Mouse (Mus musculus) heart, embryonic 11.5 days (tissue): ENCODE measurements around the gene Ehbp1. TPM values are rescaled to one million over a fixed set of nuclear protein-coding genes. Genes with fewer than 3 reads are reported as not detected.

Experiments used
- ATAC-seq: fragments of 200-750 bp; cut with Nextera tagmentation; replicated peaks from 2 replicates; pipeline ENCODE4 v1.8.0; 2017; ENCODE audit warnings: moderate library complexity; ENCODE audit not compliant: insufficient number of reproducible peaks, low FRiP score, low TSS enrichment
- H3K27ac ChIP-seq: fragments of 300-500 bp; sonication (generic); 2 replicates; pipeline ENCODE4 v1.5.1; 2014; ENCODE audit warnings: mild to moderate bottlenecking, low read depth, low read length
- H3K27me3 ChIP-seq: fragments of 300-500 bp; sonication (generic); 2 replicates; pipeline ENCODE4 v1.6.1; 2014; ENCODE audit warnings: mild to moderate bottlenecking, low read length, mixed read lengths; ENCODE audit not compliant: control insufficient read depth, insufficient read depth
- H3K36me3 ChIP-seq: fragments of 300-500 bp; sonication (generic); 2 replicates; pipeline ENCODE4 v1.6.1; 2014; ENCODE audit warnings: mild to moderate bottlenecking, low read length, moderate library complexity, mixed read lengths; ENCODE audit not compliant: control insufficient read depth, insufficient read depth
- H3K4me1 ChIP-seq: fragments of 300-500 bp; sonication (generic); 2 replicates; pipeline ENCODE4 v1.6.1; 2014; ENCODE audit warnings: low read length; ENCODE audit not compliant: control insufficient read depth, insufficient read depth
- H3K4me2 ChIP-seq: fragments of 300-500 bp; sonication (generic); 2 replicates; pipeline ENCODE4 v1.6.1; 2014; ENCODE audit warnings: mild to moderate bottlenecking, moderate library complexity
- H3K4me3 ChIP-seq: fragments of 300-500 bp; sonication (generic); 2 replicates; pipeline ENCODE4 v1.5.1; 2014; ENCODE audit warnings: low read depth, low read length
- H3K9ac ChIP-seq: fragments of 300-500 bp; sonication (generic); 2 replicates; pipeline ENCODE4 v1.6.1; 2014; ENCODE audit warnings: mild to moderate bottlenecking, low read depth, low read length, moderate library complexity
- H3K9me3 ChIP-seq: fragments of 300-500 bp; sonication (generic); replicated peaks from 2 replicates; pipeline ENCODE4 v1.6.1; 2016; ENCODE audit warnings: low read length; ENCODE audit not compliant: control insufficient read depth
- WGBS: fragments of 180-500 bp; shearing (Covaris S2); extraction: QIAGEN DNeasy Blood & Tissue Kit; methylation state at CpG from one replicate; pipeline ENCODE4 v1.1.7; 2014; ENCODE audit not compliant: insufficient replicate concordance; 5-methylcytosine and 5-hydroxymethylcytosine counted together
- polyA plus RNA-seq: library from polyadenylated mRNA; unstranded; fragments of >200 nt; fragmentation: Nextera tagmentation; extraction: Ambion mirVana; gene quantifications from 2 replicates; pipeline ENCODE4 v1.2.1, GENCODE M21; 2014

The Ehbp1 gene
- polyA plus RNA-seq, 1 experiment from 2014 or later: 18.3 TPM

DNA sequence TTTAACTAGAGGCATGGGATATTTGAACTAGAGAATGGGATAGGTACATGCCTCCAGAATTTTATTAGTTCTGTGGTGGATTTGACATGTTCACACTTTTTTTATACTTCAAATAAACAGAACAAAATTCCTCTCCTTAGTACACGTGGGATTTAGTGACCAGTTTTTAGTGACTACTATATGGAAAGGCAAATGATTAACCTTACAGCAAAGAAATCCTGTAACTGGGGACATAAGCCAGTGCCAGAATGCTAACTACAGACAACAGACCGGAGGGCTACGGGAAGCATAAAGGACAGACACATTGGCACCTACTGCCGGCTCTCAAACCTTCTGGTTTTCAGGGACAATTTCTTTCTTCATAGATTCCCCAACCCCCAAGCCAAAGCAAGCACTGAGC lies 72.4 kb downstream of the Ehbp1 start:
- ATAC-seq: no peak
- H3K9ac ChIP-seq: no peak overlapping the region
- 70% methylated on average over 4 of the region's 4 CpGs for WGBS

DNA sequence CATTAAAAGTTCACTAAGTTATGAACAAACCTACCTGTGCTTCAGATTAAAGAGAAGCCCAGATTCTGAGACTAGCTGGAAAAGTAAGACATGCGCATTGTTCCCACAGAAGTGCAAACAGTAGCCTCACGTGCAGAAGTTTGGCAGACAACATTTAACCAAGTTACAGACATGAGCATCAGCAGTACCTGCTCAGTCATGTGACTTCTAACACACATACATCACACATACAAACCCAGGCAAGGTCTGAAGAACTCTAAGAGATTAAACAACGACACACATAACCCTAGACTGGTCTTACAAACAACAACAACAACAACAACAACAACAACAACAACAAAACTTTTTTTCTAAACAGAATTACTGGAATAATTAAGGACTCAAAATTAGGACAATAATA lies 72.9 kb downstream of the Ehbp1 start:
- no peak for ATAC-seq
- Histone ChIP-seq H3K36me3 (no peaks in the 10 kb centered on the region), H3K27me3 (no peaks in the 10 kb centered on the region), H3K4me2 (no peak overlapping the region), H3K9ac (no peak overlapping the region), H3K4me1 (no peaks in the 10 kb centered on the region), H3K9me3 (no peaks in the 10 kb centered on the region), H3K27ac (no peak overlapping the region), H3K4me3 (no peak overlapping the region)
- 71% methylated on average over 3 of the region's 3 CpGs for WGBS

More for the DNA sequence above, 72.4 kb downstream of the Ehbp1 start:
- H3K4me1 ChIP-seq: no peaks in the 10 kb centered on the region
- H3K4me3 ChIP-seq: no peak overlapping the region
- no peaks in the 10 kb centered on the region for H3K36me3 ChIP-seq
- no peaks in the 10 kb centered on the region for H3K27me3 ChIP-seq
- H3K27ac ChIP-seq: no peak overlapping the region
- H3K9me3 ChIP-seq: no peaks in the 10 kb centered on the region
- no peak overlapping the region for H3K4me2 ChIP-seq

- no peak overlapping the region for H3K4me3 ChIP-seq
- no peaks in the 10 kb centered on the region for H3K27me3 ChIP-seq
- ATAC-seq: no peak
- no peaks in the 10 kb centered on the region for H3K36me3 ChIP-seq
- H3K4me1 ChIP-seq: no peaks in the 10 kb centered on the region
- H3K9ac ChIP-seq: no peak overlapping the region
- H3K27ac ChIP-seq: no peak overlapping the region
- no peak overlapping the region for H3K4me2 ChIP-seq
- H3K9me3 ChIP-seq: no peaks in the 10 kb centered on the region
Observed at GRCm38 (mm10) chr11:22267014-22267413, 75.1 kb downstream of the Ehbp1 start.

DNA sequence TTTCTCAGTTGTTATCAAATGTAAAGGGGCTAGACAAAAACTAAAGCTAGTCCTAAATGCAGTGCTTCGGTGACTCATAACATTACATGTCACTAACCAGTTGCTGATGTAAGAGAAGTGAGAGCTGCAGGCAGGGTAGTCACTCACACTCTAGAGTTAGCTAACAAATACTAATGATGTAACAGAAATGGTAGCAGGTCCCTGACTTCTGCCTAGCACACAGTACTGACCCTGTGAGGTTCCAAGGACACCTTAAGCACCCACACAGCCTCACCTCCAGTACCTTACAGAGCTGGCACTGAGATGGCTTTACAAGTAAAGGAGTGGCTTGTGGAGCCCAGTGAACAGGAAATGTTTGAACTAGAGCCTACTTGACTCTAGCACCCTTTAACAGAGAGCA lies 86.7 kb downstream of the Ehbp1 start:
- no peaks in the 10 kb centered on the region for H3K36me3 ChIP-seq

GRCm38 (mm10) chr11:22249363-22249762 lies 92.7 kb downstream of the Ehbp1 start:
- ATAC-seq: no peak
- H3K4me3 ChIP-seq: no peak overlapping the region
- no peak overlapping the region for H3K4me2 ChIP-seq
- no peaks in the 10 kb centered on the region for H3K4me1 ChIP-seq
- no peaks in the 10 kb centered on the region for H3K36me3 ChIP-seq
- H3K27ac ChIP-seq: no peak overlapping the region
- WGBS: 85% methylated on average over 2 of the region's 2 CpGs
- no peaks in the 10 kb centered on the region for H3K9me3 ChIP-seq
- H3K9ac ChIP-seq: no peak overlapping the region
- no peaks in the 10 kb centered on the region for H3K27me3 ChIP-seq

More for the DNA sequence above, 86.7 kb downstream of the Ehbp1 start:
- no peaks in the 10 kb centered on the region for H3K27me3 ChIP-seq
- ATAC-seq: no peak
- 78% methylated on average over 1 of the region's 1 CpGs for WGBS
- H3K9ac ChIP-seq: no peak overlapping the region
- no peaks in the 10 kb centered on the region for H3K9me3 ChIP-seq
- H3K4me2 ChIP-seq: no peak overlapping the region
- no peaks in the 10 kb centered on the region for H3K4me1 ChIP-seq
- H3K4me3 ChIP-seq: no peak overlapping the region
- no peak overlapping the region for H3K27ac ChIP-seq

- Histone ChIP-seq H3K36me3 (no peaks in the 10 kb centered on the region), H3K27ac (no peak overlapping the region), H3K4me1 (no peaks in the 10 kb centered on the region), H3K4me2 (no peak overlapping the region), H3K27me3 (no peaks in the 10 kb centered on the region), H3K4me3 (no peak overlapping the region), H3K9me3 (no peaks in the 10 kb centered on the region), H3K9ac (no peak overlapping the region)
- WGBS: 58% methylated on average over 4 of the region's 4 CpGs
- no peak for ATAC-seq
Observed at GRCm38 (mm10) chr11:22247736-22248135, 94.4 kb downstream of the Ehbp1 start.

DNA sequence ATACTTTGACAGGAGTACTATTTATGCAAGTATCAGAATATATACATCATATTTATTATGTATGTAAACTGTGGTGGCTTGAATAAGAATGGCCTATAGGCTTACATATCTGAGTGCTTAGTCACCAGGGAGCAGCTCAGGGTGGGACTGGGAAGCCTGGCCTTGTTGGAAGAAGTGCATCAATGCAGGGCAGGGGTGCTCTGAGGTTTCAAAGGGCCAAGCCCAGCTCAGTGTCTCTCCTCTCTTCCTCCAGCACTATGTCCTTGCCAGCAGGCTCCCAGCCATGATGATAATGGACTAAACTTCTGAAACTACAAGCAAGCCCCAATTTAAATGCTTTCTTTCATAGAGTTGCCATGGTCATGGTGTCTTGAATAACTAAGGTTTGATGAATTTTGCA lies 95.0 kb downstream of the Ehbp1 start:
- Histone ChIP-seq H3K4me1 (no peaks in the 10 kb centered on the region), H3K9me3 (no peaks in the 10 kb centered on the region), H3K36me3 (no peaks in the 10 kb centered on the region), H3K9ac (no peak overlapping the region), H3K27ac (no peak overlapping the region), H3K4me3 (no peak overlapping the region), H3K4me2 (no peak overlapping the region), H3K27me3 (no peaks in the 10 kb centered on the region)
- no peak for ATAC-seq

GRCm38 (mm10) chr11:22235558-22235957 lies 106.5 kb downstream of the Ehbp1 start:
- Histone ChIP-seq H3K4me3 (no peak overlapping the region), H3K36me3 (no peaks in the 10 kb centered on the region), H3K9ac (no peak overlapping the region), H3K4me1 (no peaks in the 10 kb centered on the region), H3K9me3 (no peaks in the 10 kb centered on the region), H3K4me2 (no peak overlapping the region), H3K27me3 (no peaks in the 10 kb centered on the region), H3K27ac (no peak overlapping the region)
- 79% methylated on average over 5 of the region's 5 CpGs for WGBS
- no peak for ATAC-seq

DNA sequence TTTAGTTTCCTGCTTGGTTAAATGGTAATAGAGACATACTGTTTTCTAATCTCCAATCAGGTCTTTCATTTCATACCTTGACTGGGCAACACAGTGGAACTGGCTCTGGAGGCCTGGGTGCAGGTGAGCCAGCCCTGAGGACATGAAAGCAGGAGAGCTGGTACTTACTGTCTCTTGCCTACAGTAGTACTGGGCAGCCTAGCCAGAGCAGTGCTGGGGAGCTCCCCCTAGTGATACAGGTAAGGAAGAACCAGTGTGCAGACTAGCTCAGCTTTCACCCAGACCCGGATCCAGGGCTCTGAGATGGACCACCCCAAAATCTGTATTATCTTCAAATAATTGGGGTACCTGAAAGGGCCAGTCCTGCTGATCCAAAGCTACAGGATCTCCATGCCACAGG lies 107.4 kb downstream of the Ehbp1 start:
- Histone ChIP-seq H3K9ac (no peak overlapping the region), H3K4me1 (no peaks in the 10 kb centered on the region), H3K36me3 (no peaks in the 10 kb centered on the region), H3K4me2 (no peak overlapping the region), H3K27ac (no peak overlapping the region), H3K9me3 (no peaks in the 10 kb centered on the region), H3K4me3 (no peak overlapping the region), H3K27me3 (no peaks in the 10 kb centered on the region)
- WGBS: 53% methylated on average over 1 of the region's 1 CpGs
- ATAC-seq: no peak
